Mouse (Mus musculus): ENCODE measurements at regions not wholly inside any gene's neighbourhood (a gene's known extent, or its start where the extent isn't known, plus 50 kb on each side); places are given as distances from the start of the nearest gene placed in this dataset.

DNA sequence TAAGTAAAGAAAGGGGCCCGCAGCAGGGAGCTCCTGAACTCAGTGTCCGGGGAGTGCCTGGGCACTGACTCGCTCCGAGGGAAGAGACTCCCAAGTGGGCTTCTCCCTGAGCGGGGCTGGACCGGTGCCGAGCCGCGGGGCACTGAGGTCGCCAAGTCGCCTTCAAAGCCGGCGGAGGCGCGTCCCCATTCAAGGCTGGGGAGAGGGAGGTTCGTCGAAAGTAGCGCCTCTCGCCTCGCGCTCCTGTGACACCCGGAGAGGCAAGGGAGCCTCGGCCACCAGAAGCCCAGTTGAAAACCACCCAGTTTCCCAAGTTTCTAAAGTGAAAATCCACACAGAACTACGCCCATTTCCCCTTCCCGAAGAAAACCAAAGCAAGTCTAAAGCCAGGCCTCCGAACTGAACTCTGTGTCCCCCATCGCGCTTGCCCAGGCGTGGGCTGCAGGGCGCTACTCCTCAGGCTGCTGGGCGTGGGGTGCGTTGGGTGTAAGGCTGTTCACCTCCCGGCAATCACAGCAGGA lies 79.6 kb downstream of the Kcnrg start:
- under 1% methylated on average over 33 of the region's 33 CpGs for WGBS
- no peaks in the 10 kb centered on the region for H3K36me3 ChIP-seq
- H3K9me3 ChIP-seq, result no peaks in the 10 kb centered on the region
- DNase-seq (ENCODE audit: low spot score), result no peak
- peaks cover 56% of the 10 kb centered on the region for H3K4me1 ChIP-seq
- peak overlapping the region; percentile 57 for H3K27ac ChIP-seq
- peaks cover 76% of the 10 kb centered on the region for H3K27me3 ChIP-seq (ENCODE audit: insufficient read depth, poor library complexity, severe bottlenecking)
- H3K4me3 ChIP-seq, result peak overlapping the region; percentile 62

DNA sequence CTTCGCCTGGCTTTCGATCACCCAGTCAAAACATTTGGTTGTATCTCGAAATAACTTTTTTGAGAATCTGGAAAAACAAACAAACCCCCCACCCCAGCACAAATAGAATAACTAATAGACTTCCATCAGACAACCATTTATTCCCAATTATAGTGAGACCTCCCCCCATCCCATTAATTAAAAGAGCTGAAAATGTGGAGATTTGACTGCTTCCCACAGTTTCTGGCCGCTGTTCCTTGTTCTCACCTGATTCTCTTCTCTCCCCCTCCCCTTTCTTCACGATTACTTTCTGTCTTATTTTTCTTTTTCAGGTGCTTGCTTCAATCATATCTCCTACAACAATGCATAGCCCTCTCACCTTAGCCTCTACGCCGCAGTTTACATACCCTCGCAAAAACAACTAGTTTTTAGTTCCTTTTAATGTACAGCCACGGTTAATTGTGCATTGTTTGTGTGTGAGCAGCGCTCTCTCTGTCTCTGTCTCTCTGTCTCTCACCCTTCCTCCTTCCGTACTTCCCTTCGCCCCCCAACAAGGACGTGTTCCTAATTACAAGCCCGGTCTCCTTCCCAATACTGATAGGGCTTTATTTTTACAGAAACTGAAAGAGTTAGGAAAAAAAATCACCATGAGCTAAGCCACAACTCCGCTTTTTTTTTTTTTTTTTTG lies 80.2 kb downstream of the Kcnrg start:
- Histone ChIP-seq H3K36me3 (no peaks in the 10 kb centered on the region), H3K4me1 (peaks cover 55% of the 10 kb centered on the region), H3K9me3 (no peaks in the 10 kb centered on the region), H3K4me3 (peak overlapping the region; percentile 62), H3K27me3 (ENCODE audit: insufficient read depth, poor library complexity, severe bottlenecking) (peaks cover 77% of the 10 kb centered on the region), H3K27ac (0 out of 2 replicates have a peak overlapping the region, but pooled peaks have one; percentile 57)
- DNase-seq (ENCODE audit: low spot score), result no peak
- WGBS, result under 1% methylated on average over 15 of the region's 15 CpGs

DNA sequence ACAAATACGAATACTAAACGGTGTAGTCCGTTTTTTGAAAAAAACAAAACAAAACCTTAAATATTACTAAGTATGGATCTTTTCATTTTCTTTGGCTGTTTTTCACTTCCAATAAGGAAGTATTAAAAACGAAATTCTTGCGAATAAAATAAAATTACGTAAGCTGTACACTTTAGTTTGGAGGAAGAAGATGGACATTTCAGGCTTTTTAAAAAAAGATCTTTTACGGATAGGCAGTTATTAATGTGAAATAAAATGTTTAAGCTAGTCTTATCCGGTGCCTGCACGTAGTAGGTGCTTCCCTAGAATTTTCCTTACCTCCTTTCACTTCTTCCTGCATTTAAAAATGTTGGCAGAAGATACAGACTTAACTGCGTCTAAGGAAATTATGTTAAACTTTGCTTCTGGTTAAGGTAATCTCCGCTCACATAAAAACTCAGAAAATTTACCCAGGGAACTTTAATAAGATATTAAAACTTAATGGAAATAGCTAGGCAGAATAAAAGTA lies 80.8 kb downstream of the Kcnrg start:
- H3K4me3 ChIP-seq, result no peak overlapping the region
- DNase-seq (ENCODE audit: low spot score), result no peak
- H3K27ac ChIP-seq, result no peak overlapping the region
- H3K27me3 ChIP-seq (ENCODE audit: insufficient read depth, poor library complexity, severe bottlenecking), result peaks cover 77% of the 10 kb centered on the region
- H3K9me3 ChIP-seq, result no peaks in the 10 kb centered on the region
- H3K36me3 ChIP-seq, result no peaks in the 10 kb centered on the region
- peaks cover 49% of the 10 kb centered on the region for H3K4me1 ChIP-seq
- 4% methylated on average over 11 of the region's 11 CpGs for WGBS

DNA sequence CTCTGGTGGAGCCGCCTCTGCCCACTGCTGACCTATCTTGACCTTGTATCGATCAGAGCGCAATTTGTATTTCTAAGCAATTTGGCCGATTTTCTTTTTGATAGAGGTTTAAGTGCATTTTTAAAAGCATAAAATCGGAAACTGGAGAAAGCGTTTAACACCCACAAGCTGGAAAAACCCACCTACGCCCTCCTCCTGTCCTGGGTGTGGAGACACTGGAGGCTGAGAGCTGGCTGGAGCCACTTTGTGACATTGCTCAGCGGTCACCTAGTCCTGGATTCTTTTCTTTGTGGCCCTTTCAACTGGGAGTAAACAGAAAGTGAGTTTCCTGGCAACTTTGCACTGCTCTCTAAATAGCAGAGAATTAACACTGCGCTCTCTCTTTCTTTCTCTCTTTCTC lies 81.4 kb downstream of the Kcnrg start:
- Histone ChIP-seq H3K27ac (no peak overlapping the region), H3K27me3 (ENCODE audit: insufficient read depth, poor library complexity, severe bottlenecking) (peaks cover 72% of the 10 kb centered on the region), H3K4me1 (peaks cover 43% of the 10 kb centered on the region), H3K9me3 (no peaks in the 10 kb centered on the region), H3K36me3 (no peaks in the 10 kb centered on the region), H3K4me3 (peak overlapping the region; percentile 47)
- WGBS, result 3% methylated on average over 9 of the region's 9 CpGs
- DNase-seq (ENCODE audit: low spot score), result no peak

DNA sequence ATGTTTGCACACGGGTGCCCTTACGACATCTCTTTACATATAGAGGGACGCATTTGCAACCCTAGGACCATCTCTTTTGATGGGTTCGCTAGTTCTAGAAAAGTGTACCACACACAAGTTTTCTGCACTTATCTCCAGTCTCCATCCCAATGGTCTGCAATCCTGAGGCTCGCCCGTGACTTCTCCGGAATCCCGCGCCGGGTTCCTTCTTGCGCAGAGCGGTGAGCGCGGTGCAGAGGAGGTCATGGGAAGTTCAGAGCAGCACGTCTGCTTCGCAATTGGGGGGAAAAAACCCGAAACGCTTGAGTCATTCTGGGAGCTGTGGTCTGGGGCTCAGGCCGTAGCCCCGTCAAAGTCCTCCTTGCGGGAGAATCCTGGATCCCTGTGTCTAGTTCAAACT lies 82.0 kb downstream of the Kcnrg start:
- WGBS, result 1% methylated on average over 21 of the region's 21 CpGs
- Histone ChIP-seq H3K4me3 (peak overlapping the region; percentile 47), H3K9me3 (no peaks in the 10 kb centered on the region), H3K27me3 (ENCODE audit: insufficient read depth, poor library complexity, severe bottlenecking) (peaks cover 65% of the 10 kb centered on the region), H3K36me3 (no peaks in the 10 kb centered on the region), H3K4me1 (peaks cover 37% of the 10 kb centered on the region), H3K27ac (no peak overlapping the region)
- DNase-seq (ENCODE audit: low spot score), result no peak

DNA sequence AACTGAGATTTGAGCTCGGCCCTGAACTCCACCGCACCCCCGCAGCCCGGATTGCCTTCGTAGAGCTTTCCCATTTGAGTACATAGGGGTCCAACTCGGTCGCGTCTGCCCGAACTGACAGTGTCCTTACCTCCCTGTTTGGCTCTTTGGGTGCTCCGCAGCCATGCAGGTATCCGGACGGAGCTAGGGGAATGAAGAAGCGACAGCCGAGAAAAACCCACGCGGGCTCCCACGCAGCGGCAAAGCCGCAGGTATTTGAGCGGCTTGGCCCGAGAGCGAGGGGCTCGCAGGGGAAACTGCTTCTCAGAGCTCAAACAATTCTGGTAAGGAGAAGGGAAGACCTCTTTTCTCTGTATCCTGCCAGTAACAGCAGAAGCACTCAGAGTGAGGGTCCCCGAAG lies 82.5 kb downstream of the Kcnrg start:
- Histone ChIP-seq H3K36me3 (no peaks in the 10 kb centered on the region), H3K27ac (no peak overlapping the region), H3K4me3 (peak overlapping the region; percentile 47), H3K4me1 (peaks cover 32% of the 10 kb centered on the region), H3K27me3 (ENCODE audit: insufficient read depth, poor library complexity, severe bottlenecking) (peaks cover 61% of the 10 kb centered on the region), H3K9me3 (no peaks in the 10 kb centered on the region)
- 6% methylated on average over 24 of the region's 24 CpGs for WGBS
- no peak for DNase-seq (ENCODE audit: low spot score)

DNA sequence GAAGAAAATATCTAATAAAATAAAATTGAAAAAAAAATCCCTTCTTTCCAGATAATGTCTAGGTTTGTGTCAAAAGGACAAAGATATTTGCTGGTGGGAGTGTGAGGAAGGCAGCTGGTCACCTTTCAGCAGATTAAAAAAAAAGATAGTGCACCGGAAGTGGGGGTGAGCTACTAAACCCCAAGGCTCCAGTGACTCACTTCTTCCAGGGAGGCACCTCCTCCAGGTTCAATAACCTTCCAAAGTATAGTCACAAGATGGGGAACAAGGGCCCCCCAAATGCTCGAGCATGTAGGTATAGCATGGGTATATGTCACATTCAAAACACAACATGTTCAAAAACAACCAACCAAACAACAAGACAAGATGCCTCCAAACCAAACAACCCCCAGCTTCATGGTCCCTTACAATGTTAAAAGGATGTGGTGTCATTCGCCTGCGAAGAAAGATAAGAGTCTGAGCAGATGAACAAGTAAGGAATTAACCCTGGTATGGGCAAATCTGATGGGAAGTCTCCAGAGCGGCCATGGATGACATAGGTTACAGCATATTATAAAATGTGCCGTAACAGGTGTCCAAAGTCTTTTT lies 84.6 kb downstream of the Kcnrg start:
- H3K4me1 ChIP-seq, result peaks cover 17% of the 10 kb centered on the region
- no peak overlapping the region for H3K27ac ChIP-seq
- 79% methylated on average over 6 of the region's 6 CpGs for WGBS
- H3K4me3 ChIP-seq, result no peak overlapping the region
- peaks cover 52% of the 10 kb centered on the region for H3K27me3 ChIP-seq (ENCODE audit: insufficient read depth, poor library complexity, severe bottlenecking)
- DNase-seq (ENCODE audit: low spot score), result no peak
- no peaks in the 10 kb centered on the region for H3K36me3 ChIP-seq
- no peaks in the 10 kb centered on the region for H3K9me3 ChIP-seq

DNA sequence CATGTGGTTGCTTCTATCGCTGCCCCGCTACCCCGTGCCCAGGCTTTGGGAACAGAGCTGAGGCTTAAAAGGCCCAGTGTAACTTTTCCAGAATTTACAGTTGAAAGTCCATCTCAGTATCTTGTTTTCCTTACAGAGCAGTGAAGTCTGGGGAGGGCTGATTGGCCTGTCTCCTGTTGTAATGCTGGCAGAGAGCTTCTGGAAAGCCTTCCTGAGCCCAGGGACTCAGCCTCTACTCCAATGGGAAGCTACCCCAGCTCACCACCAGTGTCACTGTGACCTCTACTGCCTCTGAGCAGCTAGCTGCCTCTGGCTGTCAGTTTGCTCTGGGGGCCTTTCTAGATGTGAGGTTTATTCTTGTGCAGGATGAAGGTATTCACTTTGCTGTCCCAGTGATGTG lies 87.5 kb downstream of the Kcnrg start:
- Histone ChIP-seq H3K27me3 (ENCODE audit: insufficient read depth, poor library complexity, severe bottlenecking) (peaks cover 27% of the 10 kb centered on the region), H3K4me1 (peaks cover 2% of the 10 kb centered on the region; the same call in 1 of the 2 replicates), H3K4me3 (no peak overlapping the region), H3K27ac (no peak overlapping the region), H3K9me3 (no peaks in the 10 kb centered on the region), H3K36me3 (no peaks in the 10 kb centered on the region)
- DNase-seq (ENCODE audit: low spot score), result no peak
- 90% methylated on average over 3 of the region's 3 CpGs for WGBS

DNA sequence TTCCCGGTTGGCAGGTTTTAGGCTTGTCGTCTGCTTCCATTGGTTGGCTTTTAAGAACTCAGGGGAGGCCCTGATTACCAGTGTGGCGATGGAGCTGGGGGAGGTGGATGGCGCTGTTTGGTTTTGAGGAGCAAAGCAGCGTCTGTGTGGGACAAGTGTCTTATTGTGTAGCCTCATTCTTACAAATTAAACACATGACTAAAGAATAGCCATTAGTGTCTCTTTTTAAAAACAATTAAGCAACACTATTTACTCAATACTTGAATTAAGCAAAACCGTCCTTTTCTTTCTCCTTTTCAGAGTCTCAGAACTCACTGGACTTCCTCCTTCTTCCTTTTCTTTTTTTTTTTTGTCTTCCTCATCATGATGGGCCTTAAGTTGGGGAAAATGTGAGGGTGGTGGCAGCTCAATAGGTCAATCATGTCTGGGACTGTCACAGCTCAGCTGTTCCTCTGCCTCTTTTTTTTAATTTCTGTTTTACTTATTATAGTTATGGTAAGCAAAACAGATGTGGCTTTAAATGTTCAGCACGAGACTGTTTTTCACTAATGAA lies 89.1 kb downstream of the Kcnrg start:
- Histone ChIP-seq H3K9me3 (no peaks in the 10 kb centered on the region), H3K27ac (no peak overlapping the region), H3K27me3 (ENCODE audit: insufficient read depth, poor library complexity, severe bottlenecking) (peaks cover 12% of the 10 kb centered on the region), H3K4me1 (no peaks in the 10 kb centered on the region), H3K4me3 (no peak overlapping the region), H3K36me3 (no peaks in the 10 kb centered on the region)
- WGBS, result 72% methylated on average over 7 of the region's 7 CpGs
- DNase-seq (ENCODE audit: low spot score), result no peak

DNA sequence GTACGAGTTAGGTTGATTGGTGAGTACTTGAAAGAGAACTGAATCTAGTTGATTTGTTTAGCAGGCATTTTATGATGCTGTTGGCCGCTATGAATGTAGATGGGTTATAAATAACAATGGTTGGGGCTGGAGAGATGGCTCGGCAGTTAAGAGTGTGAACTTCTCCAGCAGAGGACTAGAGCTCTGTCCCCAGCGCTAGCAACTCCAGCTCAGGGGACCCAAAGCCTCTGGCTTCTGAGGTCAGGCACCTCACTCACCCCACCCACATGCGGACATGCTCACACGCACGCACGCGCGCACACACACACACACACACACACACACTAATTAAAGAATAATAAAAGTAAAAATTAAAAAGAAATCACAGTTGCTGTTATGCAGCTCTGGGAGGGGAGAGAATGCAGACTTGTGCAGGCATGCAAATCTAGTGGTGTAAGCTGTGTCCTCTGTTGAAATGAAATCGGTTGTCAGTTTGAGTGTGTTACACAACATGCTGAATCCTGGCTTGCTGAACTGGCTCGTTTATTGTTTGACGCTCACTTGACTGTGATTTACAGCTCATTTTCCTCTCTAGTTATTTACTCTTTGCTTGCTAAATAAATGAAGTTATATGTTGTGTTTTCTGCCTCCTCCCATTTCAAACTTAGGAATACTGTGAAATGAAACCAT lies 89.8 kb downstream of the Kcnrg start:
- 82% methylated on average over 13 of the region's 13 CpGs for WGBS
- DNase-seq (ENCODE audit: low spot score), result no peak
- Histone ChIP-seq H3K4me1 (no peaks in the 10 kb centered on the region), H3K4me3 (no peak overlapping the region), H3K27ac (no peak overlapping the region), H3K36me3 (no peaks in the 10 kb centered on the region), H3K27me3 (ENCODE audit: insufficient read depth, poor library complexity, severe bottlenecking) (peaks cover 6% of the 10 kb centered on the region; the same call in 1 of the 2 replicates), H3K9me3 (no peaks in the 10 kb centered on the region)

DNA sequence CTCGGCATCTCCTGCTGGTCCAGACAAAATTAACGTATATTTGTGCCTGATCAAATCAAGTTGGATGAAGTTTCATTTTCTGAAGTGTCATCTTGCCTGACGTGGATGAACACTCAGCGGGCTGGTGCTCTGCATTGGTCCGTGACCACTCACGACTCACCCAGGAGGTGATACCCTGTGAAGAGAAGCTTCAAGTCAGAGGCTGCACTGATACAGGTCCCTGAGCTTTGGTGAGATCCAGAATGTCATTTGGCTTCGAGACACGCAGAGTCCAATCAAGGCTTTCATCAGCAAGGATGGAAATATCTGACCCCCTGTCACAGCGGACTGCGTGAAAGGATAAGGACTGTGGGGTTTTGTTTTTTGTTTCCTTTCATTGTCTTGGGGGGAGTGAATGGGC lies 90.4 kb downstream of the Kcnrg start:
- no peak overlapping the region for H3K27ac ChIP-seq
- no peak for DNase-seq (ENCODE audit: low spot score)
- H3K27me3 ChIP-seq (ENCODE audit: insufficient read depth, poor library complexity, severe bottlenecking), result peaks cover 6% of the 10 kb centered on the region; the same call in 1 of the 2 replicates
- 76% methylated on average over 10 of the region's 10 CpGs for WGBS
- H3K36me3 ChIP-seq, result no peaks in the 10 kb centered on the region
- H3K4me3 ChIP-seq, result no peak overlapping the region
- H3K4me1 ChIP-seq, result no peaks in the 10 kb centered on the region
- H3K9me3 ChIP-seq, result no peaks in the 10 kb centered on the region

DNA sequence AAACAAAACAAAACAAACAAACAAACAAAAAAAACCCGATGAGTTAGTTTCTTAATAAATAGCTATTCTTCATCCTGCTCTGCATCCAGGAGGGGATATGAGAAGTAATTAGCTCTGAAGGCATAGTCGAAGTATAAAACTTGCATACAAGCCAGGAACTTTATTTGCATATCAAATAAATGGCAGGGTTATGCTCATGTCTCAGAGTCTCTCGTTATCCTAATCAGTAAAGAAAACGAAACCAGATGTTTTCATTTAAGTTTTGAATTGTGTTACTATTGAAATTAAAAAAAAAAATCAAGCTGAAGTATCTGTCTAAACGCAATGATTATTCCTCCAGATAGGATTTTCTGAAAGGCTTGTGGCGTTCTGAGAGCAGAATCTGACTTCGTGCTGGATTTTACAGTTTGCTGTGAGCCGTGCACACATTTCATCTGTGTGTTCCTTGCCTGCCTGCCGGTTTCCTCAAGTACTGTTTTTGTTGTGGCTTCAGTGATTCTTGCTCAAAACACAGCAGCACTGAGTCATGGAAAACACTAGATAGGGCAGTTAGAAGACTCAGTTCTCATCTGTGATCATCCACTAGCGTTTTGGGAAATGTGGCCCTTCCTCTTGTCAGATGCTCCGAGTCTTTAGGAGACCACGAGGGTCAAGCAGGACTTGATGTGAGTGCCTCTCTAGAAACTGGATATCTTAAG lies 91.2 kb downstream of the Kcnrg start:
- no peak overlapping the region for H3K4me3 ChIP-seq
- no peaks in the 10 kb centered on the region for H3K9me3 ChIP-seq
- H3K36me3 ChIP-seq, result no peaks in the 10 kb centered on the region
- DNase-seq (ENCODE audit: low spot score), result no peak
- H3K4me1 ChIP-seq, result no peaks in the 10 kb centered on the region
- 52% methylated on average over 12 of the region's 12 CpGs for WGBS
- H3K27me3 ChIP-seq (ENCODE audit: insufficient read depth, poor library complexity, severe bottlenecking), result peaks cover 6% of the 10 kb centered on the region; the same call in 1 of the 2 replicates
- no peak overlapping the region for H3K27ac ChIP-seq

All from heart, embryonic 10.5 days (tissue).